Mouse (Mus musculus) hindbrain, embryonic 10.5 days (tissue): ENCODE measurements at regions not wholly inside any gene's neighbourhood (a gene's known extent, or its start where the extent isn't known, plus 50 kb on each side); places are given as distances from the start of the nearest gene placed in this dataset.

Source experiments
- DNase-seq: peaks from one replicate; pipeline ENCODE4 v3.0.0-alpha.2; 2017; ENCODE audit warnings: low spot score
- H3K27ac ChIP-seq: fragments of 300-500 bp; sonication (generic); 2 replicates; pipeline ENCODE4 v1.5.1; 2016; ENCODE audit warnings: mild to moderate bottlenecking, moderate library complexity
- H3K27me3 ChIP-seq: fragments of 300-500 bp; sonication (generic); 2 replicates; pipeline ENCODE4 v1.6.1; 2016; ENCODE audit warnings: mild to moderate bottlenecking; ENCODE audit not compliant: poor library complexity, insufficient read depth, severe bottlenecking
- H3K36me3 ChIP-seq: fragments of 300-500 bp; sonication (generic); 2 replicates; pipeline ENCODE4 v1.6.1; 2016; ENCODE audit warnings: mild to moderate bottlenecking, moderate library complexity
- H3K4me1 ChIP-seq: fragments of 300-500 bp; sonication (generic); replicated peaks from 2 replicates; pipeline ENCODE4 v1.6.1; 2016; ENCODE audit warnings: mild to moderate bottlenecking
- H3K4me3 ChIP-seq: fragments of 300-500 bp; sonication (generic); 2 replicates; pipeline ENCODE4 v1.5.1; 2016; ENCODE audit warnings: mild to moderate bottlenecking, moderate library complexity
- H3K9me3 ChIP-seq: fragments of 300-500 bp; sonication (generic); 2 replicates; pipeline ENCODE4 v1.6.1; 2016; ENCODE audit warnings: mild to moderate bottlenecking, moderate library complexity
- WGBS: fragments of 180-500 bp; shearing (Covaris S2); methylation state at CpG from one replicate; pipeline ENCODE4 v1.1.7; 2016; 5-methylcytosine and 5-hydroxymethylcytosine counted together

DNA sequence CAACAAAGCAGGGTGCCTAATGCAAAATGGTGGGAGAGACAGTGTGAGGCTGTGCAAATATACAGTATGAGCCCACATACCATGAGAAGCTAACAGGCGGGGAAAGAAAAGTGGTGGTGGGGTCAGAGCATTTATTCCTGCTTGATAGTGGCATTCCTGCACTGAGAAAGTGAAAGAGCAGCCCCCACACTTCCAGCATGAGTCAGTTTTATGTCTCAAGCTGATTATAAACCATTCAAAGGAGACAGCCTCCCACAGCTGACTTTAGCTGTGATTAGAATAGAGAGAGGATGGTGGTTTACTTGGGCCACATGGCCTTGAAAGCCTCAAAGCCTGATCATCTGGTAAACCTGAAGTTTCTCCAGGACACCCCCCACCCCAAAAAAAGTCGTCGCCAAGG, 64.4 kb downstream of the Gm43517 start:
- Histone ChIP-seq H3K27me3 (no peaks in the 10 kb centered on the region), H3K4me3 (no peak overlapping the region), H3K4me1 (no peaks in the 10 kb centered on the region), H3K27ac (no peak overlapping the region), H3K9me3 (no peaks in the 10 kb centered on the region), H3K36me3 (no peaks in the 10 kb centered on the region)
- DNase-seq: no peak
- 86% methylated on average over 3 of the region's 3 CpGs for WGBS

DNA sequence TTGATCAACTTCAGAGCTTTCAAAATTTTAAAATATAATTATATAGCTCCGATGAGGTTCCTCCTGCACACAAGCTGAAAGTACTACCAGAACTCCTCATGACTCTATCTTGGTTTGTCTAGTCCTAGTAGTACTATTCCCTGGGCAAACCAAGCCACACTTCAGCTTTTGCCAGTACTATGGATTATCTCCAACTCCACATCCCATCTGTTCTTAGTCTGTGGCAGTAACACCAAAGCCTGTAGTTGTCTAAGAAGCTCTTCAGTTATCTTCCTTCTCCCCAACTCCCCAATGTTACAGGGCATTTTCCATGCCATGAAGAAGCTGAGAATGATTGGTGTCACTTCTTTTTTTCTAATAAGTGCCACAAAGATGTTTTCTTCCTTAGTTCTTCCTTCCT, 83.1 kb downstream of the Gm43517 start:
- Histone ChIP-seq H3K27me3 (no peaks in the 10 kb centered on the region), H3K27ac (no peak overlapping the region), H3K4me3 (no peak overlapping the region), H3K9me3 (no peaks in the 10 kb centered on the region), H3K4me1 (no peaks in the 10 kb centered on the region), H3K36me3 (no peaks in the 10 kb centered on the region)
- DNase-seq: no peak
- 84% methylated on average over 1 of the region's 1 CpGs for WGBS

DNA sequence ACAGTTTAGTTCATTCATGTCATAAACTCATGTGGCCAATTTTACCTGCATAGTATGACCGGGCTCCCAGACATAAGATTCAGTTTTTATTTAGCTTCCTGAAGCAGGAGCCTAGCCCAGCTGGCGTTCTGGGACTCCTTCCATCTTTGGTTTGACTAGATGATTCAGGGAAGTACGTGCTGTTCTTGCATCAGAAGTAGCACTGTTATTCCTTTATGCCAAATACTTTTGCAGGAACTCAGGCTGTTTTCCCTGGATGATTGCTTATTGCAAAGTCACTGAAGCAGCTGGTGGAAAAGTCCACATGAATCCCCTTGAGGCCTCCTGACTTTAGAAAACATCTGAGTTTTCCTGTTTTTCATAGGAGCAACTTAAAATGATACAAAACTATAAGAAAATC, 88.4 kb downstream of the Gm43517 start:
- Histone ChIP-seq H3K36me3 (no peaks in the 10 kb centered on the region), H3K27ac (no peak overlapping the region), H3K4me3 (no peak overlapping the region), H3K4me1 (no peaks in the 10 kb centered on the region), H3K9me3 (no peaks in the 10 kb centered on the region), H3K27me3 (no peaks in the 10 kb centered on the region)
- no peak for DNase-seq
- 80% methylated on average over 3 of the region's 3 CpGs for WGBS

DNA sequence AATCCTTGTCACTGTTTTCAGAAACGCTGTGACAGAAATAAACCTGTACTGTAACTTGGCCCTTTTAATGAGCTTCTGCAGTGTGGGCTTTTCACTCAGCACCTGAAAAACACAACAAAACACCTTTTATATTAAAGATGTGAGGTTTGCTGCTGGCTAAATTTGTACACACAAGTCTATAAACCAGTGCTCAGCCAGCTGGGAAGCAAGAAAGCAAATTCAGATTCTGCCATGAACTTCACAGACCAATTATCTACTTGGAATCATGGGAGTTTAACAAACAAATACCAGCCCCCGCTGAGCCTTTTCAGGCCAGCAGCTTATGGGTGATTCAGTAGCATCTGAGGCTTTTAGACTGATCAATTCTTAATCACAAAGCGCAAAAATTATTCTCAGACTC, 95.7 kb downstream of the Gm43517 start:
- no peaks in the 10 kb centered on the region for H3K27me3 ChIP-seq

DNA sequence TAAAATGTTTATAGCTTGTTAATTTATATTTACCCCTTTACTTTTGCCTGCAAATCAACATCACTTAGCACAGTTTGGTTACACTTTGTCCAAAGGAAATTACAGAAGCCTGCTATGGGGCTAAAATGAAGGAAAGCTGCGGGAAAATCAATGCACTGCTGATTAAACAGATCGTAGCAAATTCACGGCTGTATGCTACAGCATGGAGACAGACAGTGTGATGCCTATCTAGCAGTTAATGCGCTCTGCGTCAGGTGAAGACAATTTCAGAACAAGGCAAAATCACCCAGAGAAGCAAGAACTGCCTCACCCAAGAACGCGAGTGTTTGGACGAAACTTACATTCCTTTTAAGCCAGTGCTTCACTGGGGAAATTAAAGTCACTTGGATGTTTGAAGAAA, 96.2 kb downstream of the Gm43517 start:
- Histone ChIP-seq H3K27me3 (no peaks in the 10 kb centered on the region), H3K4me3 (no peak overlapping the region), H3K36me3 (no peaks in the 10 kb centered on the region), H3K27ac (peak overlapping the region; percentile 35; the same call in 1 of the 2 replicates), H3K4me1 (peaks cover 17% of the 10 kb centered on the region), H3K9me3 (no peaks in the 10 kb centered on the region)
- no peak for DNase-seq
- 74% methylated on average over 8 of the region's 8 CpGs for WGBS

More for the DNA sequence above, 95.7 kb downstream of the Gm43517 start:
- WGBS: 72% methylated on average over 3 of the region's 3 CpGs
- Histone ChIP-seq H3K36me3 (no peaks in the 10 kb centered on the region), H3K27ac (peak overlapping the region; percentile 35; the same call in 1 of the 2 replicates), H3K9me3 (no peaks in the 10 kb centered on the region), H3K4me3 (no peak overlapping the region), H3K4me1 (peaks cover 17% of the 10 kb centered on the region)
- DNase-seq: no peak

DNA sequence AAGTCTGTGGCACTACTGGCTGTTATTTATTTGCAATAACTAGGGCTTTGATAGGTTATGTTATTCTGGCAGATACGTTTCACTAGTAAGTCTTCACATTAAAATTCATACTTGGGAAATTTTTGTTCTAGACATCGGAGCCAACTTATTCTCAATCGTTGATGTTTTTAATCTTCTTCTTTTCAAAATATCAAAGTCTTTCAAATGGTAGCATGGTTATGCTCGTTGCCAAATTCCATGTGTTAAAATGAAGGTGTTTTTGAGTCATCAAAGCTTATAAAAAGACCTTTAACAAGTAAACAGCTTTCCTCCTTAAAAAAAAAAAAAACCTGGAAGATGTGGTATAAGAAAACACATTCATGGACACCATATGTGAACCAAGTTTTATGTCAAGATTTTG, 97.4 kb downstream of the Gm43517 start:
- Histone ChIP-seq H3K9me3 (no peaks in the 10 kb centered on the region), H3K27ac (no peak overlapping the region), H3K36me3 (no peaks in the 10 kb centered on the region), H3K4me3 (no peak overlapping the region), H3K4me1 (peaks cover 17% of the 10 kb centered on the region), H3K27me3 (no peaks in the 10 kb centered on the region)
- DNase-seq: no peak
- WGBS: 89% methylated on average over 4 of the region's 4 CpGs

DNA sequence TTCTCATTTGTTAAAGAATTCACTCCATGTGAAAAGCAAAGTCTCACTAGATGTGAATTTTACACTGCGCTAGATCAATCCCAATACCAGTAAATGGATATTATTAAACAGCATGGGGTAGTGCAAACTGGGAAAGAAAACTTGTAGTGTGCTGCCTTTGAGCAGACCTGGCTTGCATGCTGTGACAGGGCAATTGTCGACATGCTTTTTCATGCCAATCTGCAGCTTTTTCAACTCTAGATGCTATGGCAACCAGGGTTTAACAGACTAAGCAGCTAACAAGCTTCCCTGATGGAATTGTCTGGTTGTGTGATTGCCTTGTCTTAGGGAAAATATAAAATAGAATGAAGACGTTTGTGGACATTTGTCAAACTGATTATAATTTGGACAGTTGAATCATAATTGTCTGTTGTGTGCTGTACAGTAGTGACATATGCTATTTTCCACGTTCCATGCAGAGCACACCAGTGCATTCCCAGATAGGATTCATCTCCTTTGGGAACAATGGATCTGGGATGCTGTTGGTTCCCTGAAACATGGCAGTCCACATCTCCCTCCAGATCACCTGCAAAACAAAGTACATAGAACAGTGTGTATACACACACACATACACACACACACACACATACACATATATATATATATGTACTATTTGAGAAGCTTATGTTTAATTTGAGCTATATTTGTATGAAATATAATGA, 99.2 kb downstream of the Gm43517 start:
- Histone ChIP-seq H3K9me3 (no peaks in the 10 kb centered on the region), H3K4me1 (peaks cover 17% of the 10 kb centered on the region), H3K36me3 (no peaks in the 10 kb centered on the region), H3K27ac (no peak overlapping the region), H3K4me3 (no peak overlapping the region), H3K27me3 (no peaks in the 10 kb centered on the region)
- WGBS: 40% methylated on average over 4 of the region's 4 CpGs
- DNase-seq: peak; percentile 12

DNA sequence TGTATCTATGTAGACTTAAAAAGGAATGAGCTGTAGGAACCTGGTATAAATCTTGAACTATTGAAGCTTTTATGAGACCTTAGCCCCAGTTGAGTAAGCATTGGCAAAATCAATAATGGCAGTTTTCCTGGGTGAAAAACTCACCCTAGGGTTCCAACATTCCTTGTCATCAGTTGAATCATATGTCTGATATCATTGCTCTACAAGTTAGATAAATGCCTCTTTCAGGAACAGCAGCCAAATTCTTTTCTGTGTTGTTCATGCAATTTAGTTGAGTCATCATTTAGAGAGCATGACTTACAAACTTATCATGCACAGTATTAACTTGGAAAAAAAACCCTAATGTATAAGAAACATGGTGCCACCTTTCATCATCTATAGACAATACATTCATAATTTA, 128.2 kb downstream of the Gm43517 start:
- no peak overlapping the region for H3K27ac ChIP-seq
- DNase-seq: no peak
- H3K4me3 ChIP-seq: no peak overlapping the region
- H3K9me3 ChIP-seq: no peaks in the 10 kb centered on the region
- H3K27me3 ChIP-seq: no peaks in the 10 kb centered on the region
- H3K4me1 ChIP-seq: no peaks in the 10 kb centered on the region
- H3K36me3 ChIP-seq: no peaks in the 10 kb centered on the region

DNA sequence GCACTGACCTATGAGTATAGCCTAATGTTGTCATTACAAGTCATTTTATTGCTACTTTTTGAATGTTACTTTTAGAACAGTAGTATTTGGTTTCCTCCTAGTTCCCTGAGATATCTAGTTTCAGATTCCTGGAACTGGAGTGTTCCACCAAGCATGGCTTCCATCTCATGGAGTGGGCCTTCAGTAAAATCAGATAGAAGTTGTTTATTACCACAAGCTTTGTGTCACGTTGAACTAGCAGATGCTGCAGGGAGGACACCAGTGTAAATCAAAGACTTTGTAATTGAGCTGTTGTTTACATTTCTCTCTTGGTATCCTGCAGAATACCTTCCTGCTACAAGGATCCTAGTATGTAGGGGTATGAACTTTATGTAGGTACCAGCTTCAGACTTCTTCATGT, 129.6 kb downstream of the Gm43517 start:
- H3K27ac ChIP-seq: no peak overlapping the region
- H3K36me3 ChIP-seq: no peaks in the 10 kb centered on the region
- DNase-seq: no peak
- no peaks in the 10 kb centered on the region for H3K27me3 ChIP-seq
- no peaks in the 10 kb centered on the region for H3K4me1 ChIP-seq
- H3K4me3 ChIP-seq: no peak overlapping the region
- 74% methylated on average over 1 of the region's 1 CpGs for WGBS
- H3K9me3 ChIP-seq: no peaks in the 10 kb centered on the region
